Mouse (Mus musculus): ENCODE results near the gene Plpp3. TPM values are rescaled to one million over a fixed set of nuclear protein-coding genes. Genes with fewer than 3 reads are reported as not detected.

Plpp3 gene
- polyA plus RNA-seq, 1 experiment: 23.3 TPM

DNA sequence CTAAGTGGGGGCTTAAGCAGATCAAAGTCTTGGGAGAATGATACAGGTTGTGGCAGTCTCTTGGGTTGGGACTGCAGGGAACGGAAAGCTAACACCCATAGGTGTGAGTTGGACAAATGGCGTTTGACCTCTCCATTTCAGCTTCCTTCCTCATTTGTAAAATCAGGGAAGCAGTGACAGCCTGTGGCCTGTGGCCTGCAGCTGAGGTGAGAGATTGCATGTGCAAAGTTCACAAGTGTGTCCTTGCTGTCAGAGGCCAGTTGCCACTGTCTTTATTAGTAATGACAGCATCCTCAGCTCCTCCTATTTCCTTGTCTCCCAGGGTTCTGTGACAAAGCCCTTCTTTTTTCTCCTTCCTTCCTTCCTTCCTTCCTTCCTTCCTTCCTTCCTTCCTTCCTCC lies 5.5 kb downstream of the Plpp3 start:
- 0 out of 2 replicates have a peak, but pooled peaks cover 2% of the 10 kb centered on the region for H3K4me1 ChIP-seq (replicated peaks; ENCODE audit: control insufficient read depth, insufficient read depth, low read length)
- no peaks in the 10 kb centered on the region for H3K36me3 ChIP-seq (ENCODE audit: control insufficient read depth, insufficient read depth, low read length)
- no peak overlapping the region for H3K4me3 ChIP-seq (ENCODE audit: control insufficient read depth, insufficient read depth, low read length)
- DNase-seq: no peak
- no peak overlapping the region for H3K27ac ChIP-seq (ENCODE audit: control insufficient read depth, insufficient read depth, low read length)
- TF ChIP-seq POLR2A (IDR thresholded peaks at IDR 0.05; ENCODE audit: control insufficient read depth, extremely low read depth, insufficient read depth, low read length, poor library complexity) (no peak), CTCF (IDR thresholded peaks at IDR 0.05; ENCODE audit: borderline replicate concordance, control insufficient read depth, extremely low read depth, insufficient read depth, low read length, poor library complexity) (no peak)
- 38% methylated on average over 2 of the region's 2 CpGs for WGBS
- H3K27me3 ChIP-seq (ENCODE audit: control insufficient read depth, insufficient read depth, low read length): no peaks in the 10 kb centered on the region

- DNase-seq: no peak
- no peaks in the 10 kb centered on the region for H3K36me3 ChIP-seq (ENCODE audit: control insufficient read depth, insufficient read depth, low read length)
These were observed 6.8 kb downstream of the Plpp3 start for GRCm38 (mm10) chr4:105163981-105164411.

DNA sequence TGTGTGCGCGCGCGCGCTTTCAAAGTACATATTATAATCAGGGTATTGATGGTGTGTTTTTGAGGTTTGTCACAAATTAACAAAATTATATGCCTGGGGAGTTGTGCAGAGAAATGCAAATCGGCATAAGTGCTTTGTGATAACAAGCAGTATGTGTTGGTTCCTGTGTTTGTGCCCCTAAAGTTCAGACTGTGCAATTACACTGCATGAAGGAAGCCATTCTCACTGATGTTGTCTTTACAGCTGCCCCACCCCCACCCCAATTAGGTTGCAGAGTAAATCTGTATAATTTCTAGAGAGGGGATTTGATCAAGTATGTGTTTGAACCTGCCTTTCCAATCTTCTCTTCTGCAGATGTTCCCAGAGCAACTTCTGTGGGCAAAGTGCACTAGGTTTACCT lies 7.8 kb downstream of the Plpp3 start:
- no peak overlapping the region for H3K4me3 ChIP-seq (ENCODE audit: control insufficient read depth, insufficient read depth, low read length)
- no peaks in the 10 kb centered on the region for H3K4me1 ChIP-seq (replicated peaks; ENCODE audit: control insufficient read depth, insufficient read depth, low read length)
- H3K27ac ChIP-seq (ENCODE audit: control insufficient read depth, insufficient read depth, low read length): no peak overlapping the region
- no peak for DNase-seq
- 95% methylated on average over 6 of the region's 6 CpGs for WGBS
- H3K27me3 ChIP-seq (ENCODE audit: control insufficient read depth, insufficient read depth, low read length): no peaks in the 10 kb centered on the region
- TF ChIP-seq CTCF (IDR thresholded peaks at IDR 0.05; ENCODE audit: borderline replicate concordance, control insufficient read depth, extremely low read depth, insufficient read depth, low read length, poor library complexity) (no peak), POLR2A (IDR thresholded peaks at IDR 0.05; ENCODE audit: control insufficient read depth, extremely low read depth, insufficient read depth, low read length, poor library complexity) (no peak)
- H3K36me3 ChIP-seq (ENCODE audit: control insufficient read depth, insufficient read depth, low read length): no peaks in the 10 kb centered on the region

More at GRCm38 (mm10) chr4:105163981-105164411, 6.8 kb downstream of the Plpp3 start:
- no peak for TF ChIP-seq POLR2A (IDR thresholded peaks at IDR 0.05; ENCODE audit: control insufficient read depth, extremely low read depth, insufficient read depth, low read length, poor library complexity)
- no peak for TF ChIP-seq CTCF (IDR thresholded peaks at IDR 0.05; ENCODE audit: borderline replicate concordance, control insufficient read depth, extremely low read depth, insufficient read depth, low read length, poor library complexity)
- H3K4me1 ChIP-seq (replicated peaks; ENCODE audit: control insufficient read depth, insufficient read depth, low read length): no peaks in the 10 kb centered on the region
- H3K27me3 ChIP-seq (ENCODE audit: control insufficient read depth, insufficient read depth, low read length): no peaks in the 10 kb centered on the region
- 31% methylated on average over 4 of the region's 4 CpGs for WGBS
- H3K4me3 ChIP-seq (ENCODE audit: control insufficient read depth, insufficient read depth, low read length): no peak overlapping the region
- H3K27ac ChIP-seq (ENCODE audit: control insufficient read depth, insufficient read depth, low read length): no peak overlapping the region

- H3K4me1 ChIP-seq (replicated peaks; ENCODE audit: control insufficient read depth, insufficient read depth, low read length): no peaks in the 10 kb centered on the region
- H3K4me3 ChIP-seq (ENCODE audit: control insufficient read depth, insufficient read depth, low read length): no peak overlapping the region
- no peaks in the 10 kb centered on the region for H3K36me3 ChIP-seq (ENCODE audit: control insufficient read depth, insufficient read depth, low read length)
- H3K27ac ChIP-seq (ENCODE audit: control insufficient read depth, insufficient read depth, low read length): no peak overlapping the region
- TF ChIP-seq POLR2A (IDR thresholded peaks at IDR 0.05; ENCODE audit: control insufficient read depth, extremely low read depth, insufficient read depth, low read length, poor library complexity) (no peak), CTCF (IDR thresholded peaks at IDR 0.05; ENCODE audit: borderline replicate concordance, control insufficient read depth, extremely low read depth, insufficient read depth, low read length, poor library complexity) (no peak)
- H3K27me3 ChIP-seq (ENCODE audit: control insufficient read depth, insufficient read depth, low read length): no peaks in the 10 kb centered on the region
- WGBS: 30% methylated on average over 7 of the region's 7 CpGs
- no peak for DNase-seq
These were observed 12.0 kb downstream of the Plpp3 start for GRCm38 (mm10) chr4:105169093-105169571.

DNA sequence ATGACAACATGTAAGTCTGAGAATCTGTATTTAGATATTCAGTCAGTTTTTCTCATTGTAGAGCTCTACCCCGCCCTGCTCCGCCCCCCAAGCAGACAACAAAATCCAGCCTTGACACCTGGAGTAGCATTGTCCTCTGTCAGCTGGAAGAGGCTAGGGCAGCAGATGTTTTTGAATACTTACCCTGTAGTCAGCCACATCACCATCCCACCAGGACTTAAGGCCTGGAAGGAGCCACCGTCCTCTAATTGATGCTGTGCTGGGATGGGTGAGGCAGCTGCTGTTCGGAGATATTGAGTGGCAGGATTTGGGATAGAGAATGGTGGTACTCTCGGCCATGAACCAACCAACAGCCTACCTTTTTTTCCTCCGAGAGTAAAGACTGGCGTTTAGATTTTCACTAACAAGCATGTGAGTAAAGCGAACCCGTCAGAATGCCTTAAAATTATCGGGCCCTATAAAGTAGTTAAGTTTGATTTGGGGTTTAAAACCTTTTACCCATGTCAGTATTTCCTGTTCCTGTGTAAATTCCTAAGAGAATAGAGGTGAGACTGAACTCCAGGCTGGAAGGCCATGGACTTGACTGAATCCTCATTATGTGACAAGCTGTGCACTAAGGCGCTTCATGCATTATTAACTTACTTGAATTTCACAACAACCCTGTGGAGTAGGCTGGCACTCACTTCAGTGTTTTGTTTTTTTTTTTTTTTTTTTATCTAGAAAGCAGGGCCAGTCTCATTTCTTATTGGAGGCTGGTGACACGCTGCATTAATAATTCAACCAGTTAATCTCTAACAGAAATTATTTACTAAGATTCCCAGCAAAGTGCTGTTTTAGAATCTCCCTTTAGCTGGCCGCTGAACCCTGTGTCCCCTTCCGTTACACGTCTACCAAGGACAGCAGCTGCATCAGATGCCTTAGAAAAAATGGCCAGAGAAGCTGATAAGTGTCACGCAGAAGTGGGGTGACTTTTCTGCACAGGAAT lies 13.0 kb downstream of the Plpp3 start:
- WGBS: 93% methylated on average over 16 of the region's 16 CpGs
- no peaks in the 10 kb centered on the region for H3K4me1 ChIP-seq (replicated peaks; ENCODE audit: control insufficient read depth, insufficient read depth, low read length)

GRCm38 (mm10) chr4:105170811-105171401 lies 13.8 kb downstream of the Plpp3 start:
- Histone ChIP-seq H3K4me3 (ENCODE audit: control insufficient read depth, insufficient read depth, low read length) (no peak overlapping the region), H3K4me1 (replicated peaks; ENCODE audit: control insufficient read depth, insufficient read depth, low read length) (no peaks in the 10 kb centered on the region)
- 94% methylated on average over 9 of the region's 9 CpGs for WGBS

More for the DNA sequence above, 13.0 kb downstream of the Plpp3 start:
- Histone ChIP-seq H3K36me3 (ENCODE audit: control insufficient read depth, insufficient read depth, low read length) (no peaks in the 10 kb centered on the region), H3K4me3 (ENCODE audit: control insufficient read depth, insufficient read depth, low read length) (no peak overlapping the region), H3K27ac (ENCODE audit: control insufficient read depth, insufficient read depth, low read length) (no peak overlapping the region), H3K27me3 (ENCODE audit: control insufficient read depth, insufficient read depth, low read length) (no peaks in the 10 kb centered on the region)
- no peak for DNase-seq
- TF ChIP-seq CTCF (IDR thresholded peaks at IDR 0.05; ENCODE audit: borderline replicate concordance, control insufficient read depth, extremely low read depth, insufficient read depth, low read length, poor library complexity) (no peak), POLR2A (IDR thresholded peaks at IDR 0.05; ENCODE audit: control insufficient read depth, extremely low read depth, insufficient read depth, low read length, poor library complexity) (no peak)

More at GRCm38 (mm10) chr4:105170811-105171401, 13.8 kb downstream of the Plpp3 start:
- no peaks in the 10 kb centered on the region for H3K36me3 ChIP-seq (ENCODE audit: control insufficient read depth, insufficient read depth, low read length)
- no peak overlapping the region for H3K27ac ChIP-seq (ENCODE audit: control insufficient read depth, insufficient read depth, low read length)
- TF ChIP-seq CTCF (IDR thresholded peaks at IDR 0.05; ENCODE audit: borderline replicate concordance, control insufficient read depth, extremely low read depth, insufficient read depth, low read length, poor library complexity) (no peak), POLR2A (IDR thresholded peaks at IDR 0.05; ENCODE audit: control insufficient read depth, extremely low read depth, insufficient read depth, low read length, poor library complexity) (no peak)
- no peaks in the 10 kb centered on the region for H3K27me3 ChIP-seq (ENCODE audit: control insufficient read depth, insufficient read depth, low read length)
- no peak for DNase-seq

Data from thymus, adult 2 months (tissue).